Mouse (Mus musculus) testis, adult 2 months (tissue): ENCODE data around the gene Dhx35.

Experiments used
- CTCF ChIP-seq: fragments of 200-500 bp; IDR thresholded peaks from 2 replicates; pipeline ENCODE4 v1.5.1; 2012; ENCODE audit warnings: low read depth, mild to moderate bottlenecking, inconsistent platforms, low read length, moderate library complexity; ENCODE audit not compliant: control insufficient read depth, insufficient read depth, insufficient replicate concordance
- POLR2A ChIP-seq: fragments of 200-500 bp; IDR thresholded peaks from 2 replicates; pipeline ENCODE4 v1.6.1; 2012; ENCODE audit warnings: low read depth, mild to moderate bottlenecking, inconsistent platforms, low read length, moderate library complexity; ENCODE audit not compliant: control insufficient read depth

DNA sequence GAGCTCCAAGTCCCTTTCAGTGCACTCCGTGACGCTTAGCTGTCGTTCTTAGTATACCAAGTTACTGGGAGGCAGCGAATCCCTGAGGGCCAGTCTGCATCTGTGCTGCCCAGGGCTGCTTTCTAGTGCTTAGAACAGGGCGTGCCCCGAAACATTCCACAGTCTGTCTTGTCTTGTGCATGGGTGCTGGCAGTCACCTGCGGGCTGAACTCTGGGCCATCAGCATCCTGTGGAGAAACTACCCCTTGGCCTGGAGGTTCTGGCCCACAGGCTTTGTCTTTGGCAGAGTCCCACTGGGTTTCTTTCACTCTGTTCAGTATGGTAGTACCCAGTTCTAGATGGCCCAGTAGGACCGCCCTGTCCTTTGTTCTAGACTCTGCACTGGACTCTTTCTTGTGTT, 6.2 kb downstream of the Dhx35 start:
- TF ChIP-seq CTCF (no peak), POLR2A (no peak)
